Mouse (Mus musculus) CH12.LX (cell line): ENCODE data around the gene Trim7. TPM values are rescaled to one million over a fixed set of nuclear protein-coding genes. Genes with fewer than 3 reads are reported as not detected.

Source experiments
- DNase-seq: peaks from one replicate; pipeline ENCODE4 v3.0.0-alpha.2; 2013; ENCODE audit errors: extremely low read depth
- H3K27ac ChIP-seq: 2 replicates; pipeline ENCODE4 v1.5.1; 2012; ENCODE audit warnings: low read depth, mild to moderate bottlenecking, control low read depth, moderate library complexity; ENCODE audit not compliant: insufficient read depth
- H3K27me3 ChIP-seq: replicated peaks from 2 replicates; pipeline ENCODE3; 2012; ENCODE audit warnings: inconsistent platforms
- H3K36me3 ChIP-seq, 2 experiments: replicated peaks in 1 of 2; 2 replicates each; pipeline versions ENCODE3 to v1.6.1; 2012; ENCODE audit warnings: inconsistent platforms in 1 of 2, low read length in 1 of 2, mild to moderate bottlenecking in 1 of 2, mixed read lengths in 1 of 2, moderate library complexity in 1 of 2; ENCODE audit not compliant: control insufficient read depth in 1 of 2, insufficient read depth in 1 of 2
- H3K4me1 ChIP-seq, 2 experiments: 2 replicates each; pipeline ENCODE4 v1.6.1; 2012; ENCODE audit warnings: inconsistent platforms in 1 of 2, moderate library complexity in 1 of 2; ENCODE audit not compliant: insufficient read depth in 2 of 2, control insufficient read depth in 1 of 2
- H3K4me2 ChIP-seq: 2 replicates; pipeline ENCODE4 v1.6.1; 2012; ENCODE audit warnings: low read depth, mild to moderate bottlenecking, control low read depth; ENCODE audit not compliant: poor library complexity, insufficient read depth, severe bottlenecking
- H3K4me3 ChIP-seq, 3 experiments: fragments of 150-350 bp in 1 of 3; sonication (generic) in 1 of 3; replicated peaks in 1 of 3; 2 replicates each; pipeline versions ENCODE3 to v1.5.1; 2011 to 2012; ENCODE audit warnings: low read depth in 2 of 3, low read length in 2 of 3, mild to moderate bottlenecking in 2 of 3, moderate library complexity in 2 of 3, control low read depth in 1 of 3, improper control_type of control experiment in 1 of 3, inconsistent platforms in 1 of 3, mixed read lengths in 1 of 3; ENCODE audit not compliant: poor library complexity in 1 of 3
- H3K79me2 ChIP-seq: replicated peaks from 2 replicates; pipeline ENCODE4 v1.6.1; 2012; ENCODE audit warnings: mild to moderate bottlenecking, moderate library complexity; ENCODE audit not compliant: control insufficient read depth, poor library complexity, insufficient read depth, severe bottlenecking; ENCODE audit errors: extremely low read depth
- H3K9ac ChIP-seq: 2 replicates; pipeline ENCODE4 v1.6.1; 2012; ENCODE audit warnings: low read depth, mild to moderate bottlenecking, control low read depth, moderate library complexity; ENCODE audit not compliant: insufficient read depth
- H3K9me3 ChIP-seq: replicated peaks from 2 replicates; pipeline ENCODE3; 2012; ENCODE audit warnings: low read length, inconsistent platforms, mixed read lengths
- BHLHE40 ChIP-seq: IDR thresholded peaks from 2 replicates; pipeline ENCODE4 v1.6.1; 2011; ENCODE audit warnings: mild to moderate bottlenecking, low read depth, low read length, improper control_type of control experiment
- CHD1 ChIP-seq: IDR thresholded peaks from 2 replicates; pipeline ENCODE4 v1.6.1; 2012; ENCODE audit warnings: low read depth, low read length, improper control_type of control experiment, inconsistent platforms
- CHD2 ChIP-seq: IDR thresholded peaks from 2 replicates; pipeline ENCODE4 v1.6.1; 2011; ENCODE audit warnings: low read length, improper control_type of control experiment
- CTCF ChIP-seq, 2 experiments: IDR thresholded peaks in 1 of 2; conservative IDR thresholded peaks in 1 of 2; 2 replicates each; pipeline ENCODE4 v1.5.1; 2011 to 2012; ENCODE audit warnings: low read depth in 2 of 2, low read length in 2 of 2, improper control_type of control experiment in 1 of 2, inconsistent platforms in 1 of 2, mild to moderate bottlenecking in 1 of 2, moderate library complexity in 1 of 2
- E2F4 ChIP-seq: IDR thresholded peaks from 2 replicates; pipeline ENCODE4 v1.6.1; 2011; ENCODE audit warnings: low read depth, low read length, improper control_type of control experiment; ENCODE audit not compliant: insufficient replicate concordance
- ELF1 ChIP-seq: IDR thresholded peaks from 2 replicates; pipeline ENCODE4 v1.6.1; 2014; ENCODE audit warnings: low read depth, mild to moderate bottlenecking, inconsistent platforms, low read length, improper control_type of control experiment
- EP300 ChIP-seq: IDR thresholded peaks from 2 replicates; pipeline ENCODE4 v1.6.1; 2011; ENCODE audit warnings: low read length, improper control_type of control experiment
- ETS1 ChIP-seq: conservative IDR thresholded peaks from 2 replicates; pipeline ENCODE4 v1.6.1; 2012; ENCODE audit warnings: low read depth, mild to moderate bottlenecking, inconsistent platforms, low read length, improper control_type of control experiment, moderate library complexity
- GABPA ChIP-seq: IDR thresholded peaks from 2 replicates; pipeline ENCODE4 v1.6.1; 2012; ENCODE audit warnings: low read depth, low read length, improper control_type of control experiment, inconsistent platforms; ENCODE audit not compliant: insufficient replicate concordance
- HCFC1 ChIP-seq: IDR thresholded peaks from 2 replicates; pipeline ENCODE4 v1.6.1; 2012; ENCODE audit warnings: low read depth, mild to moderate bottlenecking, inconsistent platforms, low read length, improper control_type of control experiment
- JUN ChIP-seq: IDR thresholded peaks from 2 replicates; pipeline ENCODE4 v1.6.1; 2011; ENCODE audit warnings: low read depth, mild to moderate bottlenecking, low read length, improper control_type of control experiment, moderate library complexity; ENCODE audit not compliant: insufficient read depth
- JUND ChIP-seq: conservative IDR thresholded peaks from 2 replicates; pipeline ENCODE4 v1.6.1; 2011; ENCODE audit warnings: low read depth, low read length, improper control_type of control experiment
- KAT2A ChIP-seq: IDR thresholded peaks from 2 replicates; pipeline ENCODE4 v1.6.1; 2012; ENCODE audit warnings: low read length, improper control_type of control experiment, inconsistent platforms; ENCODE audit not compliant: insufficient replicate concordance
- MAFK ChIP-seq: IDR thresholded peaks from 2 replicates; pipeline ENCODE4 v1.6.1; 2011; ENCODE audit warnings: low read length, improper control_type of control experiment; ENCODE audit not compliant: insufficient replicate concordance
- MAX ChIP-seq: IDR thresholded peaks from 2 replicates; pipeline ENCODE4 v1.6.1; 2011; ENCODE audit warnings: low read length, improper control_type of control experiment
- MEF2A ChIP-seq: IDR thresholded peaks from 2 replicates; pipeline ENCODE4 v1.6.1; 2014; ENCODE audit warnings: low read depth, mild to moderate bottlenecking, inconsistent platforms, low read length, improper control_type of control experiment, borderline replicate concordance
- MXI1 ChIP-seq: IDR thresholded peaks from 2 replicates; pipeline ENCODE4 v1.6.1; 2011; ENCODE audit warnings: mild to moderate bottlenecking, low read depth, low read length, improper control_type of control experiment
- MYC ChIP-seq: IDR thresholded peaks from 2 replicates; pipeline ENCODE4 v1.6.1; 2011; ENCODE audit warnings: low read depth, mild to moderate bottlenecking, improper control_type of control experiment, low read length
- NELFE ChIP-seq: IDR thresholded peaks from 2 replicates; pipeline ENCODE4 v1.6.1; 2011; ENCODE audit warnings: low read depth, low read length, improper control_type of control experiment
- NRF1 ChIP-seq: IDR thresholded peaks from 2 replicates; pipeline ENCODE4 v1.6.1; 2014; ENCODE audit warnings: low read depth, mild to moderate bottlenecking, inconsistent platforms, low read length, improper control_type of control experiment, moderate library complexity
- PAX5 ChIP-seq: IDR thresholded peaks from 2 replicates; pipeline ENCODE4 v1.6.1; 2012; ENCODE audit warnings: low read length, inconsistent platforms, mixed read lengths
- POLR2A ChIP-seq: IDR thresholded peaks from 2 replicates; pipeline ENCODE4 v1.6.1; 2011; ENCODE audit warnings: low read depth, mild to moderate bottlenecking, improper control_type of control experiment, low read length
- POLR2AphosphoS2 ChIP-seq: IDR thresholded peaks from 2 replicates; pipeline ENCODE4 v1.6.1; 2011; ENCODE audit warnings: low read depth, low read length, improper control_type of control experiment
- RAD21 ChIP-seq: IDR thresholded peaks from 2 replicates; pipeline ENCODE4 v1.6.1; 2011; ENCODE audit warnings: low read depth, mild to moderate bottlenecking, low read length, improper control_type of control experiment, moderate library complexity
- RCOR1 ChIP-seq: conservative IDR thresholded peaks from 2 replicates; pipeline ENCODE4 v1.6.1; 2012; ENCODE audit warnings: low read depth, mild to moderate bottlenecking, inconsistent platforms, low read length, improper control_type of control experiment
- SIN3A ChIP-seq: IDR thresholded peaks from 2 replicates; pipeline ENCODE4 v1.6.1; 2012; ENCODE audit warnings: low read length, improper control_type of control experiment, inconsistent platforms
- SMC3 ChIP-seq: IDR thresholded peaks from 2 replicates; pipeline ENCODE4 v1.6.1; 2011; ENCODE audit warnings: low read depth, low read length, improper control_type of control experiment
- TBP ChIP-seq: conservative IDR thresholded peaks from 2 replicates; pipeline ENCODE4 v1.6.1; 2011; ENCODE audit warnings: low read depth, low read length, improper control_type of control experiment
- TCF12 ChIP-seq: IDR thresholded peaks from 2 replicates; pipeline ENCODE4 v1.6.1; 2014; ENCODE audit warnings: low read depth, mild to moderate bottlenecking, inconsistent platforms, low read length, improper control_type of control experiment
- USF1 ChIP-seq: IDR thresholded peaks from 2 replicates; pipeline ENCODE4 v1.6.1; 2014; ENCODE audit warnings: low read depth, mild to moderate bottlenecking, inconsistent platforms, low read length, improper control_type of control experiment
- USF2 ChIP-seq: conservative IDR thresholded peaks from 2 replicates; pipeline ENCODE4 v1.6.1; 2011; ENCODE audit warnings: low read depth, low read length, improper control_type of control experiment
- ZC3H11A ChIP-seq: IDR thresholded peaks from 2 replicates; pipeline ENCODE4 v1.6.1; 2012; ENCODE audit warnings: low read depth, mild to moderate bottlenecking, inconsistent platforms, low read length, improper control_type of control experiment
- ZKSCAN1 ChIP-seq: IDR thresholded peaks from 2 replicates; pipeline ENCODE4 v1.6.1; 2012; ENCODE audit warnings: low read depth, inconsistent platforms, low read length, improper control_type of control experiment, borderline replicate concordance
- ZMIZ1 ChIP-seq: IDR thresholded peaks from 2 replicates; pipeline ENCODE4 v1.6.1; 2012; ENCODE audit warnings: low read depth, mild to moderate bottlenecking, inconsistent platforms, low read length, improper control_type of control experiment
- ZNF384 ChIP-seq: IDR thresholded peaks from 2 replicates; pipeline ENCODE4 v1.6.1; 2012; ENCODE audit warnings: low read depth, low read length, improper control_type of control experiment, inconsistent platforms
- dilution Hi-C: fragments of 300-500 bp; cut with MboI; formaldehyde crosslinking; loops from 2 replicates; pipeline ENCODE4 v1.14.3; 2020; ENCODE audit warnings: low sequenced_read_pairs; ENCODE audit not compliant: extremely low pct_unique_long_range_greater_than_20kb, extremely low pct_ligation_motif_present
- in situ Hi-C: fragments of 300-500 bp; cut with MboI; formaldehyde crosslinking; loops from 3 replicates; pipeline ENCODE4 v1.14.3; 2019; ENCODE audit warnings: low sequenced_read_pairs, low pct_ligation_motif_present, low pct_unique_long_range_greater_than_20kb, mixed read lengths
- polyA plus RNA-seq: library from polyadenylated mRNA; unstranded; fragments of >175 nt; gene quantifications from 2 replicates; pipeline ENCODE4 v1.2.1, GENCODE M21; 2012; ENCODE audit warnings: low read depth; ENCODE audit not compliant: insufficient read length
- total RNA-seq, 2 experiments: library from RNA; depleted of rRNA; stranded (reverse); fragments of 300-350 nt in 1 of 2; fragments of >200 nt in 1 of 2; gene quantifications; 2 replicates each; pipeline ENCODE4 v1.2.3; 2012 to 2014

Trim7 gene
- total and polyA plus RNA-seq, 3 experiments: 9.2 to 34.6 (median 15.1) TPM

DNA sequence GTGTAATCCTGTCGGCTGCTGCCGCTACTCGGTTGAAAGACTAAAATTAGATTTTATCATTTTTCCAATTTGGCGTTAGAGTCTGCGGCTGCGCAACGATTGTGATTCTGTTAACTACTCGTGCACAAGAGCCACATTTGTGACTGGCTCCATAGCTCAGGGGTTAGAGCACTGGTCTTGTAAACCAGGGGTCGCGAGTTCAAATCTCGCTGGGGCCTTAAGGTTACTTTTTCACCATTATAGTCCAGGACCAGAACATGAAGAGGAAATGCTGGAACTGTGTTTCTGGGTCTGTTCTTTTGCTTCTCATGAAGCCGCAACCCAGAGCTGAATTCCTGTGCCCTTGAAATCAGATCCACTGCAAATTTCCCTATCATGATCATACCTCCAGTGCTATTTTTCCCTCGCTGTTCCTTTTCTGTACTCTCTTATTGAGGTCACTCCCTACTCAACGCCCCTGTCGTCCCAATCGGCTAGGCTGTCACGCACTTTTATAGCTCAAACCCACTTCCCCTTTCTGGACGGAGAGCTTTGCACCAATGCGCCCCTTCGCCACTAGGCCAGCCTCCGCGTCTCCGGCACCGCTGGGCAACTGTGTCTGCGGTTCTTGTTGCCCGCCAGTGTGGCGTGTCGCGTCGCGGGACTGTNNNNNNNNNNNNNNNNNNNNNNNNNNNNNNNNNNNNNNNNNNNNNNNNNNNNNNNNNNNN lies 27.7 kb downstream of the Trim7 start (continued):
- TF ChIP-seq JUND (peak; percentile 38; the same call in 1 of the 2 replicates), USF2 (no peak), EP300 (peak; percentile 76), MAX (peak; percentile 61), RCOR1 (peak; percentile 21; the same call in 1 of the 2 replicates), MXI1 (peak; percentile 79), ZC3H11A (no peak), HCFC1 (peak; percentile 62), CTCF (conservative IDR thresholded peaks at IDR 0.05 in 1 of 2, IDR thresholded peaks at IDR 0.05 in 1 of 2; ENCODE audit: low read depth in 2 of 2, low read length in 2 of 2) (peak in 1 of 2 experiments; percentile 44; a peak in 2 of 4 replicates)
- TF ChIP-seq, all 38 proteins: peak for 26

- Histone ChIP-seq H3K4me3 (peak overlapping the region; percentile 58 to 66 (median 66)), H3K27ac (no peak overlapping the region), H3K27me3 (peaks cover 2% of the 10 kb centered on the region), H3K4me1 (peaks cover 0 to 22% of the 10 kb centered on the region in 2 experiments; a peak in 2 of 4 replicates), H3K9me3 (peaks cover 3% of the 10 kb centered on the region), H3K36me3 (peaks cover 0 to 9% of the 10 kb centered on the region in 2 experiments), H3K79me2 (no peaks in the 10 kb centered on the region), H3K9ac (peak overlapping the region; percentile 59), H3K4me2 (peak overlapping the region; percentile 76)
- peak; percentile 89 for DNase-seq
- dilution Hi-C loops (no loop called here), in situ Hi-C loops (loop anchor here (5.0 to 25.0 kb wide), 3 partner anchors 72 to 553 kb away; partner anchors contain the start of gene Olfr1389)
- no peak for TF ChIP-seq CHD2
- no peak for TF ChIP-seq GABPA
- 0 out of 2 replicates have a peak, but pooled peaks have one; percentile 26 for TF ChIP-seq ELF1
- no peak for TF ChIP-seq TBP
- TF ChIP-seq ZMIZ1: no peak
- no peak for TF ChIP-seq EP300
- TF ChIP-seq KAT2A: no peak
- no peak for TF ChIP-seq ZKSCAN1
- TF ChIP-seq USF1: no peak
- peak; percentile 61 for TF ChIP-seq JUND
- TF ChIP-seq E2F4: 0 out of 2 replicates have a peak, but pooled peaks have one; percentile 21
- TF ChIP-seq ZC3H11A: peak; percentile 89
- no peak for TF ChIP-seq PAX5
- peak; percentile 83; the same call in 1 of the 2 replicates for TF ChIP-seq SIN3A
- no peak for TF ChIP-seq JUN
- no peak for TF ChIP-seq BHLHE40
- TF ChIP-seq RCOR1: no peak
- TF ChIP-seq SMC3: peak; percentile 90
- TF ChIP-seq HCFC1: no peak
- TF ChIP-seq CTCF (conservative IDR thresholded peaks at IDR 0.05 in 1 of 2, IDR thresholded peaks at IDR 0.05 in 1 of 2; ENCODE audit: low read depth in 2 of 2, low read length in 2 of 2): peak; percentile 69 to 99
- no peak for TF ChIP-seq MEF2A
- TF ChIP-seq USF2: no peak
- TF ChIP-seq NRF1: no peak
- peak; percentile 15; the same call in 1 of the 2 replicates for TF ChIP-seq TCF12
- peak; percentile 72 for TF ChIP-seq ZNF384
- TF ChIP-seq CHD1: no peak
- TF ChIP-seq NELFE: peak; percentile 39; the same call in 1 of the 2 replicates
- TF ChIP-seq RAD21: peak; percentile 100
- TF ChIP-seq ETS1: no peak
- TF ChIP-seq MAFK: no peak
- no peak for TF ChIP-seq POLR2A
- no peak for TF ChIP-seq POLR2AphosphoS2
- no peak for TF ChIP-seq MYC
These were observed 33.1 kb downstream of the Trim7 start for GRCm38 (mm10) chr11:48859014-48859413.
